Mouse (Mus musculus) B cell, adult 2 months (primary cell): ENCODE data around the gene Chst3.
"Not testable (repeated sequence)": the region's sequence is repeated elsewhere in the genome, so short reads cannot be mapped to it uniquely, and the experiment has no call there.

ENCODE experiments used
- DNase-seq, 2 experiments: peaks; one replicate each; pipeline ENCODE4 v3.0.0; 2022

The Chst3 gene

DNA sequence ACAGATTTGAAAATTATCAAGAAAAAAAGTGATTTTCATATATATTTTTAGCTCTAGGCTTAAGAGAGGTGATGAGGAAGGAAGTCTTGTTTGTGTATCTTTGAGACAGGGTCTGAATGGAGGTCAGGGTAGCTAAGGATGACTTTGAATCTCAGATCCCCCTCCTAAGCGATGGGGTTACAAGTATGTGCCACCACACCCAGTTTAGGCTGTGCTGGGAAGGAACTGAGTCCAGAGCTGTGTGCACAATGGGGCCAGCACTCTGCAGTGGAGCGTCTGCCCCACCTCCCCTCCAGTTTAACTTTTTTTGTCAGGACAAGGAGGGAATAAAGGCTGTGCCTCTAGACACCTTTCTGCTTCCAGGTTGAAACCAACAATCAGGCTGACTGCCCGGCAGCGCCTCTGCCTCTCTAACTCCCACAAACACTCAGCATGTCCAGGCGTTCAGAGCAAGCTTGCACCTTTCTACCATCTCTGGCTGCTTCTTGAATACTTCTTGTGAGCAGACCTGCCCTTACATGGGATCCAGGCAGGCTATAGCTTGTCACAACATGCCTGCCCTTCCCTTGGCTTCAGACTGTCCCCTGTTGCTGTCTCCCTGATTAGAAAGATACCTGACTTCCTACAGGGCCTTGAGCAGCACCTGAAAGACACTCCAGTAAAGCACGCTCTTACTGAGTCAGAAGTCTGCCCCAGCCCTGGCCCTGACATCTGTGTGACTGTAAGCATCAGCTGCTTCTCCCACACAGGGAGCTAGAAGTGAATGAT is 11.4 kb upstream of the Chst3 start:
- no peak for DNase-seq

GRCm38 (mm10) chr10:60229113-60229512 is 10.1 kb upstream of the Chst3 start:
- DNase-seq = no peak

DNA sequence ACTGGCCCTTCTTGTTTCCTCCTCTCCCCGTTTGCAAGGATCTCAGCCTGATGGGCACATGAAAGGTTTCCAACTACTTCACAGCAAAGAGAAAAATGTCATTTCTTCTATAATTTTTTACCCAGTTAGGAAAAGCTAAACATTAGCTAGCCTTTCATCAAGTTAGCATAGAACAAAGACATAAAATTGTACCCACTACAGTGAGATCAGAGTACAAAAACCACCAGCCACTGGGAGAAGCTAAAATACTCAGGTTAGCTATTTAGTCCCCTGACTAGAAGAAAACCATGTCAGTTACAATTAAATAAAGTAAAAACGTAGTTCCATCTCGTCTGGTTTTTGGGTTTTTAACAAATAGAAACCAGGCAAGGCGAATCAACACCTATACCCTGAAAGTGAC is 8.6 kb upstream of the Chst3 start:
- no peak for DNase-seq

- no peak for DNase-seq
Observed at GRCm38 (mm10) chr10:60224601-60225000, 5.5 kb upstream of the Chst3 start.

GRCm38 (mm10) chr10:60221571-60222259 is 2.7 kb upstream of the Chst3 start:
- DNase-seq = not testable (repeated sequence)

GRCm38 (mm10) chr10:60220607-60221006 is 1.5 kb upstream of the Chst3 start:
- no peak for DNase-seq

DNA sequence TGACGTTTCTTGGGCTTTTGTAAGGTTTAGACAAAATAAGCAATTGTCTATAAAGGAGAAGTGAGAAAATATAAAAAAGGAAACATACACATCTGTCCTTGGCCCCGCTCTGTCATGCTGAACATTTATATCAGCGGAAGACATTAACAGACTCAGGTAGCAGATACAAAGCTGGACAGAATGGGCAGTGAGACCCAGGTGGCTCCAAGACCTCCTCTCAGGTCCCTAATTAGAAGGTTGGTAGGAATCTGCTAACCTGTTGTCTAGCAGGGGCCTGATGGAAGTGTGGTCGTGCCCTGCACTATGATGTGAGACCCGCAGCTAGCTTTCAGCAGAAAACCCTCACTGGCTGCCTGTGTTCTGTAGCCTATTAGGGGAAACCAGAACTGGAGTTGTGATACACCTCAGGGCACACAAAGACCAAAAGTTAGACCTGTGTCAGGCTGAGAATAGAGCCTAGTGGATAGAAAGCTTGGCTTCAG is 1.0 kb upstream of the Chst3 start:
- peak; percentile 72 to 78 for DNase-seq

- DNase-seq = peak in 1 of 2 experiments; percentile 36
Observed at GRCm38 (mm10) chr10:60218033-60218590, 948 bp downstream of the Chst3 start.

- DNase-seq = peak; percentile 64 to 66
Observed at GRCm38 (mm10) chr10:60216331-60217095, 2.5 kb downstream of the Chst3 start.

DNA sequence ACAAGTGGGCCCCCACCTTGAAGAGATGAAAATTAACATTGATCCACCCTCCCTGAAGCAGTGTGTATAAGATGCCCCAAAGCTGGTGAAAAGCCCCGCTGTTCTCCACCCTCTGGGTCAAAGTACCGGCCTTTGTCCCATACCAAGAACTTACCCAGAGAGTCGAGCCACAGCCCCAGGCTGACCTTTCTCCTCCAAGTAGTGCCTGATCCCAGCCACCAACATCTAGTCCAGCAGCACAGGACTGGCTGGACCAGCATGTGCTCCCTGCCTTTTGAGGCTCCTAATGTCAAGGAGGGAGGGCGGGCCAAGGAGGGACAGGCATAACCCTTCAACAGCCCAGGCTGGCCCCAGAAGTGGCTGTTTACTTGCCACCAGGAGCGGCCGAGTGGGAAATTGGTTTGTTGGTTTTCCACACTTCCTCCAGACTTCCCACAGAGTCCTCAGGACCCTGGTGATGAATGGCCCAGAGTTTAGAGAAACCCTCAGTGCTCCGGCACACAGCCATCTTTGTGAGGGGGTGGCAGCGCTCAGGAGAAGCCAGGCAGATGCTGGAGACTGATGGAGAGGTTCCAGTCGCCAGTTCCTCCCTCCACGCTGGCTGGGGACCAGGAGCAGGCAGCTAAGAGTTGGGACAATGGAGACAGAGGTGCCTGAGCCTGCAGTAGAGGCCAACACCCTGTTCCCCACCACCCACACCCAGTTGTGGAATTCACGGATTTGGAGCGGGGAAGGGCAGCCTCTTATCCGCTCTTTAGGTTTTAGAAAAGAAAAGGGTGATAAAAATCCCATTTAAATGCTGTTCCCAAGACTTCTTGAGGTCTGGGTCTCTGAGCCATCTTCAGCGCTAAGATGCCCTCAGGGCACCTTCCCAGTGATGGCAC is 3.7 kb downstream of the Chst3 start:
- no peak for DNase-seq

- no peak for DNase-seq
Observed at GRCm38 (mm10) chr10:60212589-60213379, 6.3 kb downstream of the Chst3 start.

DNA sequence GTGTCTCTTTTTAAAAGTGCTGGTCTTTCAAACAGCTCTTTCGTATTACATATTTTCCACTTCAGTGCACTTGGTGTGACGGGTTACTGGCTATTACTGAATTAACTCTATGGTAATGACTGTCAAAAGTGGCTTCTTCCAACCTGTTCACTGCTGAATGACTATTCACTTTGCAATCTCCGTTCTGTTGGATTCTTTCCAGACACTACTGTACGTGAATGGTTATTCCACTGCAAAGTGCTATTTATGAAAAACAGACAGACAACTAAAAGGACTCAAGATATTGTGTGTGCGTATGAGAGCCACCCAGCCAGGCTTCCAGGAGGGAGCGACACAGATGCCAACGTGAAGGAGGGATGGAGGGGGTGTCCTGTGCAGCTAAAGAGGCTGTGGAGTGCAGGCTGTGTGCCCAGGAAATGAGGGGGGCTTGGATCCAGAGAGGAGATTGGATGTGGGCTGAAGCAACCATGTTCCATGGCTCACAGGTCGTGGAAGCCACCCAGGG is 7.5 kb downstream of the Chst3 start:
- DNase-seq = no peak

GRCm38 (mm10) chr10:60210468-60210867 is 8.6 kb downstream of the Chst3 start:
- DNase-seq = no peak

DNA sequence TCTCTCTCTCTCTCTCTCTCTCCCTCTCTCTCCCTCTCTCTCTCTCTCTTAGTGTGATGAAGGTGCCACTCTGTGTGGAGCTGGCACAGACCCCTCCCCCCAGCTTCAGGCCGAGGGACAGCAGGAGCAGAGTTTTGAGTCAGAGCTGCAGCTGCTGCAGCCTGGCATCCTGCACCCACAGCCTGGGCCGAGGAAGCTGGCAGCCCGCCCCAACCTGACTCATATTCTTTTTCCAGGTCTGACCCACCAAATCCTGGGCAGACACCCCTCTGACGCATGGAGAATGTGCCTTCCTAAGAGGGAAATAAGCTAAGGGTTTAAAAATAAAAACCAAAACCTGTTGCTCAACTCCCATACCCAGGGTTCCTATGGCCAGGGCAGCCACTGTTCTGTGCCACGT is 9.8 kb downstream of the Chst3 start:
- DNase-seq = no peak

DNA sequence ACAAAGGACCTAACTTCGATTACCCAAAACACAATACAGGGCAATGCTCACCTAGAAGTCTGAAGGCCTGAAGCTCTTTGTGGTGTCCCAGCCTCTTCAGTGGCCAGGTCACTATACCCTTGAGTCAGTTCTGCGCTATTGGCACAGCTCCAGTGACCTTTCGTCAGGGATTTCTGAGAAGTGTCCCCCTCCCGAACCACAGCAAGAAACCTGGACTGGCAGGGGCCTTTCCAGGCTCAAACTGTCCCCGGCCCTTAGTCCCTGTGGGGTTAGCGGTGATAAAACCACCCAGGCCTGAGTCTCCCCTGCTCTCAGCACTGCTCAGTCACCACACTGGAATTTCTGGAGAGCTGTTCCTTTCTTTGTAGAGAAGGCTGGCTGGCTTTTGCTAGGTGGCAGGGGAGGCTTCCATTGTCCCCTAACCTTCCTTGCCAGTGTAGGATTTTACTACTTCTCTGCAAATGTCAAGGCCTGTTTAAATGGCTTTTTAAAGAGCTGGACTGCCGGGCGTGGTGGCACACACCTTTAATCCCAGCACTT is 11.8 kb downstream of the Chst3 start:
- DNase-seq = no peak

- DNase-seq = peak; percentile 80 to 86
Observed at GRCm38 (mm10) chr10:60205601-60206241, 13.3 kb downstream of the Chst3 start.

GRCm38 (mm10) chr10:60202785-60203184 is 16.3 kb downstream of the Chst3 start:
- DNase-seq = no peak

GRCm38 (mm10) chr10:60200996-60201395 is 18.1 kb downstream of the Chst3 start:
- no peak for DNase-seq

GRCm38 (mm10) chr10:60199378-60199777 is 19.7 kb downstream of the Chst3 start:
- DNase-seq = no peak

GRCm38 (mm10) chr10:60197406-60197821 is 21.6 kb downstream of the Chst3 start:
- DNase-seq = no peak
